Mouse (Mus musculus): ENCODE measurements at regions not wholly inside any gene's neighbourhood (a gene's known extent, or its start where the extent isn't known, plus 50 kb on each side); places are given as distances from the start of the nearest gene placed in this dataset.

DNA sequence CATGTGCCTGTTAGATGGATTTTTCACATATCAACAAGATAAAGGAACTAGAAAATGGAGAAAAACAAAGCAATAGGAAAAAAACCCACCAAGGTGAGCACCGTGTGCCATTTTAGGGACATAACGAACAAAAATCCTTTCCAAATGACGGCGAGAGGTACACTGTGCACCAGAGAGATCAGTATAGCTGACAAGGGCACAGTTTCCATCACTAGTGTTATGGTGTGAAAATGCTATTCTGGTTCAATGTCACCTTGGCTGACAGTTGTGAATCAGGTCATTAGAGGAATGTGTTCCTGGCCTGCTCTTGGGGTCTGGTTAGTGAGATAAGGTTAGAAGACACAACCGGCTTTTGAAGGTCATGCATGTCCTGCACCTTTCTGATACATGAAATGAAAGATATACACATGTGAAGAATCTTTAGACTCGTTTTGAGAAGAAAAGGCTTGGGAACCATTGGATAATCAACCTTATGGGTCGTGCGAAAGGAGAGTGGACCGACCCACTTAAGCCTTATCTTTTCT, 76.5 kb upstream of the P2ry1 start:
- DNase-seq = no peak

DNA sequence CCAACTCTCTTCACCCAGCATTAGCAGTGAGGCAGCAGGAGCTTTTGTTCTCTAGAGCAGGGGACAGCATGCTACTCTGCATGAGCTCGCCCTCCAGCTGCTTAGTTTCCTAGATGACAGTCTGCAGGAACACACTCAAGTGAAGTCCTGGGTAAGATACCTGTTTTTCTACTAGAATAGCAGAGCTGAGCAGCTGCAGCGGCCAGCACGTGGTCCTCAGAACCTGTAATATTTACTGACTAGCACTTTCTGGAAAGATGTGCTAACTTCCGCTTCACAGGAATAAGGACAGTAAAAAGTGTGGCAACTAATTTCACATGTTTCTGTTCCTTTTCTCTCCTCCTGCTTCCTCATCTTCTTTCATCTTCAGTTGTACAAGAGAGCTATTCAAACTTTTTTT, 73.7 kb upstream of the P2ry1 start:
- no peak for DNase-seq

DNA sequence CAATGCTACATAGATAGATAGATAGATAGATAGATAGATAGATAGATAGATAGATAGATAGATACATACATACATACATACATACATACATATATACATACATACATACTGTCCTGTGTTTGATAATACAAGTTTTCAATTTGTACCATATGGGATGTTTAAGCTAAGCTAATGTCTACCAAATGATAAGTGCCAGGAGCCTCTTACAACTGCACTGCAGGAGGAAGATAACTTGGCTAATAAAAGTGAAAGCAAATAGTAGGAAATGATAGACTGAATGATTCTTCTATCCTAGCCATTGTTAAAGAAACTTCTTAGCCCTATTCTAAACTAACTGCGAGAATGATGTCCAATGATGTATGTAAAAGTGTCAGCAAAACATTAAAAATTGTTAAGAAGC, 68.1 kb upstream of the P2ry1 start:
- no peak for DNase-seq

DNA sequence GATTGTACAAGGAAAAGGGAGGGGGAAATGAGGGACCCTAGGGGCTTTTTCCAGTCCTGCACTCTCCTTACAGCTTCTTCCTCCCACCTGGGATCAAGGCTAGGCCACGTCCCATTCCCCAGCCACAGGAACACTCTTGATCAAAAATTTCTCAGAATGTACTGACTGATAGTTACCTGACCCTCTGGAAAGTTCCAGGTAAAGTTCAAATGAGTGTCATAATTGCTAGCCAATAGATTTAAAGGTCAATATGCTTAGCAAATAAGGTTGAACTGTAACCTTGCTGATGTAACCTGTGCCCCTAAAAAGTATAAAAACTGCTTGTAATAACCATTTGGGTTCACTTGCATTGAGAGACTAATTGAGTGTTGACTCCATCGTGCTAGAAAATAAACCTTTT, 61.1 kb upstream of the P2ry1 start:
- no peak for DNase-seq

DNA sequence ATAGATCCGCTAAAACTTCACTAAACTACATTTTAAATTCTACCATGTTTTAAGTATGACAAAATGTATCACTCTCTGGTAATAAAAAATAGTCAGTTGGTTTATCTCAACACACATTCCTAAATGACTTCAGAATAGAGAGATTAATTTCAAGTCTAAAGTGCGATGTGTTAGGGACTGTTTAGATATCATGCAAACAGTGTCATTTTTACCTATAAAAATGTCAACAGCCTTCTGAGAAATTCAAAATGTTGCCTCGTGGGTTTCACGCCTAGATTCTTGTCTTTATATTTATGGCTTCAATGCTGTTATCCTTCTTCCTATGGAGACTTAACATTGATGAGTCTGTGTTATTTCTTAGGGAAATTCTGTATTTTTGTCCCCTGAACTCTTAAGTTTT, 53.7 kb upstream of the P2ry1 start:
- no peak for DNase-seq

Measured in kidney, postnatal 14 days (tissue).